Comparison of ENCODE assay signal across 10 mouse cellular contexts in genomic region chr6:112191032-112191431, GRCm38 (mm10).
DNase-seq lines count a peak whose midpoint lies in the region; ATAC-seq and TF ChIP-seq lines count a peak whose summit lies in the region.
"Had no signal": no experiment of that assay in that cellular context is flagged by ENCODE, and none has a peak within 500 bp of the region (broad histone marks: within the 10 kb centered on the region; RNA-seq: fewer than 3 reads in every experiment).

No protein-coding gene starts in this region.

- peak; percentile 76 for TF ChIP-seq CTCF in liver, postnatal 0 days (IDR thresholded peaks at IDR 0.05; ENCODE audit: low read depth)

- H3K27ac ChIP-seq in liver, postnatal 0 days (ENCODE audit: low read depth): no peak overlapping the region

- no peaks in the 10 kb centered on the region for H3K36me3 ChIP-seq in liver, postnatal 0 days (replicated peaks; ENCODE audit: insufficient read depth, low read length)

- no peaks in the 10 kb centered on the region for H3K4me1 ChIP-seq in liver, postnatal 0 days (ENCODE audit: insufficient read depth)

- TF ChIP-seq EP300 in liver, postnatal 0 days (IDR thresholded peaks at IDR 0.05; ENCODE audit: low read depth): no peak

- H3K4me2 ChIP-seq in liver, postnatal 0 days (ENCODE audit: low read depth, low read length): no peak overlapping the region

- H3K4me3 ChIP-seq in liver, postnatal 0 days (ENCODE audit: low read depth, low read length): no peak overlapping the region
- H3K4me3 ChIP-seq: erythroblast, embryonic 14.5 days; myocyte had no signal

- ATAC-seq in frontal cortex, adult (ENCODE audit: low TSS enrichment): peak; percentile 62
- ATAC-seq in liver, postnatal 0 days: no peak

- H3K9ac ChIP-seq in liver, postnatal 0 days (replicated peaks): no peak overlapping the region

- DNase-seq in urinary bladder, postnatal 14 days (ENCODE audit: low spot score): peak; percentile 58
- no peak for DNase-seq in urinary bladder, postnatal 10 days (ENCODE audit: low spot score)
- DNase-seq in cerebellum, adult 8-10 months: peak; percentile 46
- DNase-seq in kidney, postnatal 25 days: peak; percentile 43 to 63
- DNase-seq in liver, postnatal 0 days: peak; percentile 61
- DNase-seq in retina, postnatal 7 days (ENCODE audit: low read depth, low spot score): peak; percentile 46
- DNase-seq in T-cell, adult 2 months (ENCODE audit: low spot score): no peak

- 42% methylated on average over 6 of the region's 6 CpGs for WGBS in liver, postnatal 0 days (ENCODE audit: insufficient replicate concordance)

- no peaks in the 10 kb centered on the region for H3K9me3 ChIP-seq in liver, postnatal 0 days (ENCODE audit: low read length)

- H3K27me3 ChIP-seq in liver, postnatal 0 days (ENCODE audit: insufficient read depth, low read length): no peaks in the 10 kb centered on the region

Comparison
In these comparisons a context has a peak if more than half of its experiments do, and no peak if none do; other contexts are left out.
1. DNase-seq: peak in urinary bladder, postnatal 14 days (single experiment), cerebellum, adult 8-10 months (single experiment), kidney, postnatal 25 days (2 of 2), liver, postnatal 0 days (single experiment) and retina, postnatal 7 days (single experiment); none in urinary bladder, postnatal 10 days (single experiment) and T-cell, adult 2 months (single experiment).